Mouse (Mus musculus) layer of hippocampus, postnatal 10 days (tissue): ENCODE data around the gene Samt2. TPM values are rescaled to one million over a fixed set of nuclear protein-coding genes. Genes with fewer than 3 reads are reported as not detected.
"Not testable (repeated sequence)": the region's sequence is repeated elsewhere in the genome, so short reads cannot be mapped to it uniquely, and the experiment has no call there.

ENCODE experiments used
- DNase-seq, 2 experiments: peaks; one replicate each; pipeline ENCODE4 v3.0.0; 2021; ENCODE audit warnings: low spot score in 2 of 2
- long read RNA-seq: library from polyadenylated mRNA; stranded (forward); transcript quantifications from one replicate; pipeline ENCODE4 v2.0.0, GENCODE M21; 2023
- total RNA-seq, 2 experiments: library from RNA; stranded (reverse); gene quantifications; 2 replicates each; pipeline ENCODE4 v1.2.3; 2021

The Samt2 gene
- total RNA-seq, result not detected
- long read RNA-seq, result 0 reads

GRCm38 (mm10) chrX:154579260-154579659, at the start of gene Samt2:
Gene Samt2, minus strand, starts transcription at chrX:154579360.
- DNase-seq, result not testable (repeated sequence)

Other genes starting within 250 kb of the Samt2 start
- gene 4930524N10Rik, start 236.0 kb downstream of the Samt2 start, total RNA-seq, result not detected
- gene Samt4, start 97.4 kb downstream of the Samt2 start, total RNA-seq, result not detected